Mouse (Mus musculus): Measurements from ENCODE around the gene Bms1. TPM values are rescaled to one million over a fixed set of nuclear protein-coding genes. Genes with fewer than 3 reads are reported as not detected.

The Bms1 gene
- polyA plus RNA-seq, 1 experiment = 6.2 TPM

DNA sequence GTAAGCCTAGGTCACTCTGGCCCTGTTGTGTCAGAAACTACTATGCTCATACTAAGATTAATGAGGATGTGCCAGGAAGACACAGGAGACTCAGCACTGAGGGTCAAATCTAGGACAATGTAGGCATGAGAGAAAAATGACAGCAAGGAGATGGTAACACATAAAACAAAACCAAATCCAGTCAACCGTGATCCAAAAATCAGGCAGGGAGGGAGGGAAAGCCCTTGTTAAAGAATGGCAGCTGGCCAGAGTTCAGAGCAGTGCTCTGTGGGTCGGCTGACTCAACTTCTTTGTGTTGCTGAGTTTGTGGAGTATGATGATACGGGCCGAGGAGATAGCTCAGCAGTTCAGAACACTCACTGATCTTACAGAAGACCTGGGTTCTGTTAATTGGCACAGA is 12.9 kb downstream of the Bms1 start:
- no peak overlapping the region for H3K4me3 ChIP-seq (replicated peaks; ENCODE audit: extremely low read depth, low read depth, low read length)
- no peak for DNase-seq
- TF ChIP-seq POLR2A (IDR thresholded peaks at IDR 0.05; ENCODE audit: borderline replicate concordance, extremely low read depth, low read depth, low read length) (no peak), CTCF (IDR thresholded peaks at IDR 0.05; ENCODE audit: insufficient read depth, low read length) (no peak)
- WGBS = 66% methylated on average over 4 of the region's 4 CpGs
- no peaks in the 10 kb centered on the region for H3K4me1 ChIP-seq (ENCODE audit: control insufficient read depth, insufficient read depth, low read length)

DNA sequence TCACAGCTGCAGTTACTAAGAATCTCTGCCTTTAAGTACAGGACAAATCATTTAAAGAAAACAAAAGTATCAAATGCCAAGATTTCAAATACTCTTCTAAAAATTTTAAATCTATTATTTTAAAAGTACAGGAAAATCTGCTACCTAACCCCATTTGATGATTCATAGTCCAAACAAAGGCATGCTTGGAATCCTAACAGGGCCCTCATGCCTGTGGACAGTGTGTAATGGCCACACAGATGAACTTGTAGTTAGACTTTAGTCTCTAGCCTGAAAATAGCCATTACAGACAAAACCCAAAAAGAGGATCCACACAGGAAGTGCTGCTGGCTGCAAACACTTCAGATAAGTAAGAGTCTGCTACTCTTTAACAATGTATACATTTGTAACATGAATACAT is 28.5 kb downstream of the Bms1 start:
- H3K4me3 ChIP-seq (replicated peaks; ENCODE audit: extremely low read depth, low read depth, low read length) = no peak overlapping the region
- DNase-seq = no peak
- TF ChIP-seq CTCF (IDR thresholded peaks at IDR 0.05; ENCODE audit: insufficient read depth, low read length) (no peak), POLR2A (IDR thresholded peaks at IDR 0.05; ENCODE audit: borderline replicate concordance, extremely low read depth, low read depth, low read length) (no peak)

DNA sequence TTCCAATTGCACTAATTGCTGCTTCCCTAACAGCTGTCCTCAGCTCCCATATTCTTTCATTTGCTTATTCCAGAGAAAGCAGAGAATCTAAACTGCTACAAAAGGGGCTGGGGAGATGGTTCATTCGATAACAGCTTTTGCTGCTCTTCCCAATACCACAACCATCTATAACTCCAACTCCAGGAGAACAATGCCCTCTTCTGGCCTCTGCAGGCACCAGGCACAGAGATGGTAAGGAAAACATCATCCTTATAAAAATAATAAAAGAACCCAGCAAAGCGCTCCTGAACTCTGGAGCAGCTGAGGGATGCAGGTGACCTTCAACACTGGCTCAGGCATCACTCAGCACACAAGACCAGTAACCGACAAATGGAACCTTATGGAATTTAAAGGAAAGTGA is 33.3 kb downstream of the Bms1 start:
- 94% methylated on average over 3 of the region's 3 CpGs for WGBS
- DNase-seq = no peak
- TF ChIP-seq POLR2A (IDR thresholded peaks at IDR 0.05; ENCODE audit: borderline replicate concordance, extremely low read depth, low read depth, low read length) (no peak), CTCF (IDR thresholded peaks at IDR 0.05; ENCODE audit: insufficient read depth, low read length) (no peak)
- no peaks in the 10 kb centered on the region for H3K4me1 ChIP-seq (ENCODE audit: control insufficient read depth, insufficient read depth, low read length)
- no peak overlapping the region for H3K4me3 ChIP-seq (replicated peaks; ENCODE audit: extremely low read depth, low read depth, low read length)

More for the DNA sequence above, 28.5 kb downstream of the Bms1 start:
- H3K4me1 ChIP-seq (ENCODE audit: control insufficient read depth, insufficient read depth, low read length) = no peaks in the 10 kb centered on the region

DNA sequence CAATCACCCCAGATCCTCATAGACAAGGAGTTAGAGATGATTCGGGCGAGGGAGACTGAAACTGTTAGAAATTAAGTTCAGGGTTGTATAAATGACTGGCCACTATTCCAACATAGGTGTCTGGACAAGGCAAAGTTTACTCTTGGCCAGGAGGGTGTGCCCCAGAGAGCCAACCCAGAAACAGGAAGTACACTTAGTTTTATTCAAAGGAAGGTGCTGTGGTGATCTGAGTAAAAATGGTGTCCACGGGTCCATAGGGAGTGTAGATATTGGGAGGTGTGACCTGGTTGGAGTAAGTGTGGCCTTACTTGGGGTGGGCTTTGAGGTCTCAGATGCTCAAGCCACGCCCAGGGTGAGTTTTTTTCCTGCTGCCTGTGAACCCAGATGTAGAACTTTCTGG is 38.0 kb downstream of the Bms1 start:
- Histone ChIP-seq H3K4me3 (replicated peaks; ENCODE audit: extremely low read depth, low read depth, low read length) (no peak overlapping the region), H3K4me1 (ENCODE audit: control insufficient read depth, insufficient read depth, low read length) (no peaks in the 10 kb centered on the region)
- 80% methylated on average over 4 of the region's 4 CpGs for WGBS
- no peak for DNase-seq
- TF ChIP-seq CTCF (IDR thresholded peaks at IDR 0.05; ENCODE audit: insufficient read depth, low read length) (no peak), POLR2A (IDR thresholded peaks at IDR 0.05; ENCODE audit: borderline replicate concordance, extremely low read depth, low read depth, low read length) (no peak)

DNA sequence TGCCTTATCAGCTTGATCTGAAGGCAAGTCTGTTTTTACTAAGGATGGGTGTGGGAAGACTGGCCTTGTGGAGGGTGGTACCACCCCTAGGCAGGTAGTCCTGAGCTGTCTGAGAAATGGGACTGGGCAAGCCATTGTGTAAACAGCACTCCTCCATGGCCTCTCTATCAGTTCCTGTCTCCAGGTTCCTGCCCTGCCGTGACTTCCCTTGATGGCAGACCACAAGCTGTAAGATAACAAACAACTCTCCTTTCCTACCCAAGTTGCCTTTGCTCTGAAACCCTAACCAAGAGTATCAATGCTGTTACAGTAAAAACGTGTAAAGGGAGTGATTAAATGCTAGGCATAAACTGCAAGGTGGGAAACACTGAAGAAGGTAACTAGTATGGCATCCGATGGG is 38.6 kb downstream of the Bms1 start:
- 41% methylated on average over 3 of the region's 3 CpGs for WGBS
- no peak overlapping the region for H3K4me3 ChIP-seq (replicated peaks; ENCODE audit: extremely low read depth, low read depth, low read length)
- DNase-seq = no peak
- H3K4me1 ChIP-seq (ENCODE audit: control insufficient read depth, insufficient read depth, low read length) = no peaks in the 10 kb centered on the region
- TF ChIP-seq POLR2A (IDR thresholded peaks at IDR 0.05; ENCODE audit: borderline replicate concordance, extremely low read depth, low read depth, low read length) = no peak
- TF ChIP-seq CTCF (IDR thresholded peaks at IDR 0.05; ENCODE audit: insufficient read depth, low read length) = no peak

DNA sequence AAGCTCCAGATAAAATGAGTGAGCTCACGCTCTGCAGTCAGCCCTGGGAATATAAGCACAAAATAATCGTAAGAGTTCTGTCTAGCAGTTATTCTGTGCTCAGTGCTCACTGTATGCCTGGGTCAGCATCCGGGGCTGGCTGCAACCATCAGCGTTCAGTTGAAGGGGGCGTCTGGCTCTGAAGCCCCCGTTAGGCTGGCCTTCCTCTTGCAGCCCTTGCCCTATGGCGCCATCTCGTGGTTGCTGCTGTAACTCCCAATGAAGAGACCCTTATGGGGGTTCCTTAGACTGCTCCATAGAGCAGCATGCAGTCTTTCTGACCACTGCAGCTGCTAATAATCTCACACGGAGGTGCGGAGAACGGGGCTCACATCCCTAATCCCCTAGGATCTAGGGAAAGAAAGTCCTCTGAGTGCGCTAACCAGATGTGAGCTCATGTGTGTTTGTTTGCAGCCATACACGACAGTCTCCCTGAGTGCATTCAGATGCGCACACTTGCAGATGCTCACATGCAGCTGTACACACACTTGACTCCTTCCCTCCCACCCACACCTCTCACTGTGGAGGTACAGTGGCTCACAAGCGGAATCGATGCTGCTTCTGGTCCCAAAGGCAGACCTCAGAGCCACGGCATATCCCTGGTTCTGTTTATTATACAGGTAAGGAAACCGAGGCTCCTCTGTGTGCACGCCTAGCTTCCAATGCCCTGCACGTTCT is 39.7 kb downstream of the Bms1 start:
- Histone ChIP-seq H3K4me3 (replicated peaks; ENCODE audit: extremely low read depth, low read depth, low read length) (no peak overlapping the region), H3K4me1 (ENCODE audit: control insufficient read depth, insufficient read depth, low read length) (no peaks in the 10 kb centered on the region)
- TF ChIP-seq CTCF (IDR thresholded peaks at IDR 0.05; ENCODE audit: insufficient read depth, low read length) (peak; percentile 76), POLR2A (IDR thresholded peaks at IDR 0.05; ENCODE audit: borderline replicate concordance, extremely low read depth, low read depth, low read length) (no peak)
- DNase-seq = peak; percentile 43
- 31% methylated on average over 20 of the region's 20 CpGs for WGBS

DNA sequence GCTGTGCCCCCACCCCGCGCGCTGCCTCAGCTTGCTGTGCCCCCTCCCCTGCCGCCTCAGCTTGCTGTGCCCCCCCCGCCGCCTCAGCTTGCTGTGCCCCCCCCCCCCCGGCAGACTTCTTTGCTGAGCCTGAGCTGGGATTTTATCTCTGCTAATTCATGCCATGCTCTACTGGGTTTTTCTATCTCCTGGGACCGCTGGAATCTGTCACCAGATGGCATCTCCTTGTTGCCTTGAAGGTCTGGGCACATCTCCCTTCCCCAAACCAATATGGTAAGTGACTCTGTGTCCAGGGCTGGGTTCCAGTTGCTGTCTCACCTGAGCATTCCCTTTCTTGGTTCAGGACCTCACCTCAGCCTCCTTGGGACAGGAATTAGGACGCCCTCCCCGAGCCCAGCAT is 41.7 kb downstream of the Bms1 start:
- no peak for DNase-seq
- TF ChIP-seq CTCF (IDR thresholded peaks at IDR 0.05; ENCODE audit: insufficient read depth, low read length) = no peak
- TF ChIP-seq POLR2A (IDR thresholded peaks at IDR 0.05; ENCODE audit: borderline replicate concordance, extremely low read depth, low read depth, low read length) = no peak
- H3K4me1 ChIP-seq (ENCODE audit: control insufficient read depth, insufficient read depth, low read length) = no peaks in the 10 kb centered on the region
- H3K4me3 ChIP-seq (replicated peaks; ENCODE audit: extremely low read depth, low read depth, low read length) = no peak overlapping the region
- 55% methylated on average over 10 of the region's 10 CpGs for WGBS

DNA sequence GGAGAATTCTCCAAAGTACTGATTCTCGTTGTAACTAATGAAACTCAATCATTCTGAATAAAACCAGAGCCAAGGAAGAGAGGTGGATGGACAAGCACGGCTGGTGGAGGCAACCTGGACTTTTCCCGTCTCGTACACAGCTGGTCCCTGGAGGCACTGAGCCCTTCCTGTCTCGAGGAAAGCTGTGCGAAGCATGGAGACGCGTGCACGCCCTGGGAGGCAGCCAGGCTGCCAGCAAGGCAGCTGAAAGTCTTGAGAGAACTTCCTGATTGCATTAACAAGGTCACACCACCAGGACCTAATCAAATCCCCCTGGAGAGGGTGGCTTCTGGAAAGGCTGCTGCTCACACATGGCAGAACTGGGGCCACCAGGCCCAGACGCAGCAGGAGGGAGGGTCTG is 43.3 kb downstream of the Bms1 start:
- 33% methylated on average over 10 of the region's 10 CpGs for WGBS
- no peak for DNase-seq
- Histone ChIP-seq H3K4me3 (replicated peaks; ENCODE audit: extremely low read depth, low read depth, low read length) (no peak overlapping the region), H3K4me1 (ENCODE audit: control insufficient read depth, insufficient read depth, low read length) (no peaks in the 10 kb centered on the region)
- TF ChIP-seq POLR2A (IDR thresholded peaks at IDR 0.05; ENCODE audit: borderline replicate concordance, extremely low read depth, low read depth, low read length) (no peak), CTCF (IDR thresholded peaks at IDR 0.05; ENCODE audit: insufficient read depth, low read length) (no peak)

DNA sequence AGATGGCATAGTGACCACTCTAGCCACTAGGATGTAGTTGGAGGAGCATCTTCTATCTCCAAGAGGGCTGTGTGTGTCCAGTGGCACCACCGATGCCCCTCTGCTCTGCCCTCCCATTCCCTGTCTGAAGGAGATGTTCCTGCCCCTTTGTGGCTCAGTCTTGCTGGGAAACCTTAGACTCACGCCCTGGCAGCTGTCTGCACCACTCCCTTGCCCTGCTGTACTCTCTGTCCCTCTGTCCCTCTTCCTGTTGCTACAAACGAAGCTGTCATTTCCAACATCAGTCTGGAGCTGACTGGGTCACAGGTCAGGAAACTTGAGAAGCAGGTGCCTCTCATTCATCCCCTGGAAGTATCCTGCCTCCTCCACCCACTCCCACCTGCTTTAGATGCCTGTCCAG is 43.8 kb downstream of the Bms1 start:
- no peak overlapping the region for H3K4me3 ChIP-seq (replicated peaks; ENCODE audit: extremely low read depth, low read depth, low read length)
- no peak for DNase-seq
- TF ChIP-seq POLR2A (IDR thresholded peaks at IDR 0.05; ENCODE audit: borderline replicate concordance, extremely low read depth, low read depth, low read length) (no peak), CTCF (IDR thresholded peaks at IDR 0.05; ENCODE audit: insufficient read depth, low read length) (no peak)
- H3K4me1 ChIP-seq (ENCODE audit: control insufficient read depth, insufficient read depth, low read length) = no peaks in the 10 kb centered on the region
- 43% methylated on average over 3 of the region's 3 CpGs for WGBS

DNA sequence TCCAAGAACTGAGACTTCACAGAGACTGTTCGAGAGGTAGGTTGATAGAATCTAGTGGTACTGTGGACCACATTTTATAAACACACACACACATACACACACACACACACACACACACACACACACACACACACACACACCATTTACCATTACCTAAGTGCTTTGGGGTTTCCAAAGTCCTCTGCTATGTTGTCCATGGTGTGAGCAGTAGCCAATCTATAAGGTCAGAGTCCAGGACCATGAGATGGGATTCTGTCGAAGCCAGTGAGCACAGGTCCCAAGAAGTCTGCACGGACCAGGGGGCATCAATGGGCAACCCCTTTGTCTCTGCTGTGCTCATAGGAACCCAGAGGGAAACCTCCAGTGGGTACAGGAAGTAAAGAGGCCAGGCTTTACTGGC is 44.2 kb downstream of the Bms1 start:
- DNase-seq = no peak
- 75% methylated on average over 3 of the region's 3 CpGs for WGBS
- no peaks in the 10 kb centered on the region for H3K4me1 ChIP-seq (ENCODE audit: control insufficient read depth, insufficient read depth, low read length)
- TF ChIP-seq POLR2A (IDR thresholded peaks at IDR 0.05; ENCODE audit: borderline replicate concordance, extremely low read depth, low read depth, low read length) (no peak), CTCF (IDR thresholded peaks at IDR 0.05; ENCODE audit: insufficient read depth, low read length) (no peak)
- no peak overlapping the region for H3K4me3 ChIP-seq (replicated peaks; ENCODE audit: extremely low read depth, low read depth, low read length)

Measured in lung, adult 2 months (tissue).